Mouse (Mus musculus) telencephalon, adult 2 months (tissue): ENCODE data around the gene Ubr7.

Source experiments
- DNase-seq: peaks from one replicate; pipeline ENCODE4 v3.0.0-alpha.2; 2011; ENCODE audit warnings: low read depth, low spot score

Ubr7 gene

DNA sequence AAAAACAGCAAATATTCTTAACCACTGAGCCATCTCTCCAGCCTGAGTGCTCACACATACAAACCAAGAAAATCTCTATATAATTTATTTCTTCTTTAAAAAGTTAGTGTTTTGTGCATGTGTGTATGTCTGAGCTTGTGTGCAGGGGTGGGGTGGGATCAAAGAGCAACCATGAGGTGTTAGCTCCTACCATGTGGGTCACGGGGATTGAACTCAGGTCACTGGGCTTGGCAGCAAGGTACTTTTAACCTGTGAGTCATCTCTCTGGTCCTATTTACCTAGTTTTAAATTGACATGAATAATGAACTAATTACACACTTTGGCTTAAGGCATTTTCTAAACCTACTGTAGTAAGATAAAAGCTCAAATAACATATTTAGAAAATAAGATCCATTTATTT is 68.6 kb downstream of the Ubr7 start:
- DNase-seq = no peak

DNA sequence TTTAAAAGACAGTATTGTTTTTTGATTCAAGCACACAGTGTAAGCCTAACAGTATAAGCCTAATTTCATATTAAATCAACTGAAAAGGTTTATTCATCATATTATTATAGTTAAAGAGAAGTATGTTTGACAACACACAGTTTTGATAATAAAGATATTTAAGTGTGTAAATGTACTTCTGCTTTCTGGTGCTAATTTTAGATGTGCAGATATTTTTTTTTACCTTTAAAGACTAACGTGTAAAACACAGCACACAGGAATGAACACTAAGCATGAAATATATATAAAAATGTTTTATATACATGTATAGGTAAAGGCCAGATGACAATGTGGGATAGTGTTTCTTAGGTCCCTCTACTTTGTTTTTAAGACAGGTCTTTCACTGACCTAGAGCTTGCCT is 69.4 kb downstream of the Ubr7 start:
- no peak for DNase-seq
